Mouse (Mus musculus): ENCODE measurements around the gene Tmcc2. TPM values are rescaled to one million over a fixed set of nuclear protein-coding genes. Genes with fewer than 3 reads are reported as not detected.

The Tmcc2 gene
- total RNA-seq, 2 experiments from 2014 or later: 178 to 192 TPM

DNA sequence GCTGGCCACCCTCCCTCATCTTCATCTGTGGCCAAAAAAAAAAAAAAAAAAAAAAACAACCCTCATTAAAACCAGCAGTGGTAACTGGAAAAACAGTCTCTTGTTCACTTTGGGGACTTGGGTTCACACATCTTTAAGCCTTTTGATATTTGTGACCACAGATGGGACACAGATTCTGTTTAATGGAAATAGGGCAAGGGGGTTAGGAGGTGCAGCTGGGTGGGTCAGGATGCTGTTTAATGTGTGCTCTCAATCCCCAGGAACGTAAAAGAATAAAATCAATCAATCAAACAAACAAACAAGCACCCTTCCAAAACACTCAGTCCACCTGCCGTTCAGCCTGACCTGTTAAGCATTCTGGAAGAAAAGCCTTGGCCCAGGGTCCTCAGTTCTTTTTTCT lies 57.9 kb downstream of the Tmcc2 start:
- Histone ChIP-seq H3K4me3 (no peak overlapping the region), H3K27ac (no peak overlapping the region)
- intact Hi-C loops (cut with DNase I): no loop called here
- DNase-seq (ENCODE audit: extremely low spot score in 1 of 2, low spot score in 2 of 2): no peak
- no peak for TF ChIP-seq CTCF (IDR thresholded peaks at IDR 0.05)

DNA sequence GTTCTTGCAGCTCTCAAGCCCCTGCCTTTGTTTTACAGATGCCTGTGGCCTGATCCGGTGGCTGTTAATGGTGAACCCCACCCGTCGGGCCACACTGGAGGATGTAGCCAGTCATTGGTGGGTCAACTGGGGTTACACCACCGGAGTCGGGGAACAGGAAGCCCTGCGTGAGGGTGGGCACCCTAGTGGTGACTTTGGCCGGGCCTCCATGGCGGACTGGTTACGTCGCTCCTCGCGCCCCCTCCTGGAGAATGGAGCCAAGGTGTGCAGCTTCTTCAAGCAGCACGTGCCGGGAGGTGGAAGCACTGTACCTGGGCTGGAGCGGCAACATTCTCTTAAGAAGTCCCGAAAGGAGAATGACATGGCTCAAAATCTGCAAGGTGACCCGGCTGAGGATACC lies 59.8 kb downstream of the Tmcc2 start:
- no peak for TF ChIP-seq CTCF (IDR thresholded peaks at IDR 0.05)
- Histone ChIP-seq H3K4me3 (no peak overlapping the region), H3K27ac (no peak overlapping the region)
- no peak for DNase-seq (ENCODE audit: extremely low spot score in 1 of 2, low spot score in 2 of 2)
- intact Hi-C loops (cut with DNase I): no loop called here

DNA sequence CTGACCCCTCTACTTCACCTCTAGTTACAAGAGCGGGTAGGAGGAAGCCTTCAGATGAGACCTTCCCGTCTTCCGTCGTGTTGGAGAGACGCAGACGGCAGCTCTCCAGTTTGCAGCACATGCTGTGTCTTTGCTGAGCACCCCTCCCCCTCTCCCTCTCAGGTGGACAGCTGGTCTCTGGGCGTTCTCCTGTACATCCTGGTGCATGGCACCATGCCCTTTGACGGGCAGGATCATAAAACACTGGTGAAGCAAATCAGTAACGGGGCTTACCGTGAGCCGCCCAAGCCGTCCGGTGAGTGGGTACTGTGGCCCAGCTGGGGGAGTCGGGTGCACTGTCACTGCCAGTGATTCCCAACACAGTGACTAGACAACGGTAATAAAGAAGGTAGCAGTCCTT lies 60.7 kb downstream of the Tmcc2 start:
- TF ChIP-seq CTCF (IDR thresholded peaks at IDR 0.05): no peak
- intact Hi-C loops (cut with DNase I): no loop called here
- no peak overlapping the region for H3K4me3 ChIP-seq
- DNase-seq (ENCODE audit: extremely low spot score in 1 of 2, low spot score in 2 of 2): no peak
- no peak overlapping the region for H3K27ac ChIP-seq

DNA sequence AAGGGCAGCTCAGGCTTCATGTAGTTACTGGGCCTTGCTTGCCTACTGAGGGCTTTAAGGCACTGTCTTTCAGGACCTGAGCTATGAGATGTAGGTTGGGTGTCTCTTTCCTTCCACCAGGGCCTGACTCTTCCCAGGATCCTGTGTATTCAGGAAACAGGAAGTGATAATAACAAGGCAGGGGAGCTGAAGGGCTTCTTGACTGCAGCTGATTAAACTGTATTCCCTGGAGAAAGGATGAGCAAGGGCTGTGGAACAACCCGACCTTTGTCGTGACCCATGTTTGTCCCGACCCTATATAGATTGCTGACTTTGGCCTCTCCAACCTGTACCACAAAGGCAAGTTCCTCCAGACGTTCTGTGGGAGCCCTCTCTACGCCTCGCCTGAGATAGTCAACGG lies 61.4 kb downstream of the Tmcc2 start:
- no peak overlapping the region for H3K27ac ChIP-seq
- no peak overlapping the region for H3K4me3 ChIP-seq
- intact Hi-C loops (cut with DNase I): no loop called here
- no peak for DNase-seq (ENCODE audit: extremely low spot score in 1 of 2, low spot score in 2 of 2)
- no peak for TF ChIP-seq CTCF (IDR thresholded peaks at IDR 0.05)

DNA sequence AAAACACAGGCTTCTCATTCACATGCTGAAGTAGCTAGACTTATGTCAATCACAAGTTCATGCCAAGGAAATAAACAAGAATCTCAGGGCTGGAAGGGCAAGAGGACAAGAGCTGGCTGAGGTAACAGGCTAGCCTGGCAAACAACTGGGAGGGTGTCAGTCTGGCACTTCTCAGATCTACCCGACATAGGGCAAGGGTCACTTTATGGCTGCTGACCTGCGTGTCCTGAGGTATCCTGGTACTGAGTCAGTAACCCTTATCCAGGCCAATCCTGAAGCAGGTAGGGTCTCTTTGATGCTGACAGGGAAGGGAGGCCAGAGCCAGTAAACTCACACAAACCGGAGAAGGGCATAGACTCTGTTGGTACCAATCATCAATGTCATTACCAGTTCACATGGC lies 62.5 kb downstream of the Tmcc2 start:
- no peak overlapping the region for H3K4me3 ChIP-seq
- intact Hi-C loops (cut with DNase I): no loop called here
- TF ChIP-seq CTCF (IDR thresholded peaks at IDR 0.05): no peak
- no peak overlapping the region for H3K27ac ChIP-seq
- DNase-seq (ENCODE audit: extremely low spot score in 1 of 2, low spot score in 2 of 2): no peak

DNA sequence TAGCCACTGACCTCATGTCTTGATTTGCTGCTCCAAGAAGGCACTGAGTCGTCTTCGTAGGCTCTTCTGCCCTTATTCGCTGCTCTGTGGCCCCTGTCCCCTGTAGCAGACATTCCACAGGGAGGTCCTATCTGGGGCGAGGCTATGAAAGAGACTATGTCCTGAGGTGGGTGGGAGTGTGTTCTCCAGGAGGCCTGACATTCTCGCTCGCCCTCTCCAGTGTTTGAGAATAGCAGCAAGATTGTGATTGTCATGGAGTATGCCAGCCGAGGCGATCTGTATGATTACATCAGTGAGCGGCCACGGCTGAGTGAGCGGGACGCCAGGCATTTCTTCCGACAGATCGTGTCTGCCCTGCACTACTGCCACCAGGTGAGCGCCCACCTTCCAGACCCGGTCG lies 63.6 kb downstream of the Tmcc2 start:
- intact Hi-C loops (cut with DNase I): no loop called here
- Histone ChIP-seq H3K4me3 (no peak overlapping the region), H3K27ac (no peak overlapping the region)
- DNase-seq (ENCODE audit: extremely low spot score in 1 of 2, low spot score in 2 of 2): no peak
- TF ChIP-seq CTCF (IDR thresholded peaks at IDR 0.05): no peak

DNA sequence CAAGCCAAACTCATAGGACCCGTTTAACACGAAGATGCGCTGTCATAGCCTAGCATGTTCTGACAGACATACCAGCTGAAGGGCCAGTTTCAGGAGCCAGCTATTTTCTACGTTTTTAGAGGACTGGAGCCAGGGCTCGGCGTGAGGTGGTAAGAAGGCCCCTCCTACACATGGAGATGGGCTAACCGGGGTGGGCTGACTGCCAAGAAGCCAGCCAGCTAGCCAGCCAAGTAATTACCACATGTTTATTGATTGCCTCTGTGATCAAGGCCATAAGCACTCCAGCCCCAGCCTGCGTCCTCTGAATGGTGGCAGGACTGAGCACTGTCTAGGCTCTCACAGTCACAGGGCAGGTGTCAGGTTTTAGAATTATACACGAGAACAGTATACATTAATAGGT lies 64.3 kb downstream of the Tmcc2 start:
- Histone ChIP-seq H3K27ac (no peak overlapping the region), H3K4me3 (no peak overlapping the region)
- DNase-seq (ENCODE audit: extremely low spot score in 1 of 2, low spot score in 2 of 2): no peak
- intact Hi-C loops (cut with DNase I): no loop called here
- TF ChIP-seq CTCF (IDR thresholded peaks at IDR 0.05): no peak

DNA sequence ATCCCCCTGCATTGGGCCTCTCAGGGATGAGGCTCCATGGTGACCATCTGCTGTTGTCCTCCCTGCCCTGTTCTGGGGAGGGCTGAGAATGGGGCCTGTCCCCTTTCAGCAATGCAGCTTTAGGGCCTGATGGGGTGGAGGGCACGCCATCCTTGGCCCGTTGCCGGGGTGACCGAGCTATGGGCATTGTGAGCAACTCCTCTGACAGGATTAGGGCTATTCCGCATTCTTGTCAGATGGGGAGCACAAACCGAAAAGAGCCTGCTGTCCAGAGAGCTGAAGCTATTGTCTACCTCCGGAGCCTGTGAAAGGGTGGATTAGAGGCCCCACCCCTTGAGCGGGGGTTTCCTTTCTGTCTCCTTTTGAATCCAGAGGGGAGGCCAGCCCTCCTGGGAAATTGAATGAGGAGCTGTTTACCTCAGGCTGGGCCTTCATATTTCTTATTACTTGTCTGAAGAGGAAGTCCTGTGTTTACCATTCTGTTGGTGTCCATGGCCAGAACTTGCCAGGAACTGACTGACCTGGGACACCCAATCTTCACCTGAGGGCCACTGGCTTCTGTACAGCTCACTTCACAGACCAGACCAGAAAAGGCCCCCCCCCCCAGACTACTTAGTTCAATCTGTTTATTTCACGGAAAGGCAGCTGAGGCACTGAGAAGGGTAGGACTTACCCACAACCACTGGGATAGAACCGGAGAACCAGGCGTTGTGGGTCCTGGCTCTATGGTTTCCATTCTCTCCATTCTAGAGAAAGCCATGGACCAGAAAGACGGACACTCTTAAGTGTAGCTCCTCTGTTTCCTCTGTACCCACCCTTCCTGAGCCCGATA lies 68.2 kb downstream of the Tmcc2 start:
- DNase-seq (ENCODE audit: extremely low spot score in 1 of 2, low spot score in 2 of 2): no peak
- H3K27ac ChIP-seq: no peak overlapping the region
- H3K4me3 ChIP-seq: no peak overlapping the region
- intact Hi-C loops (cut with DNase I): no loop called here
- no peak for TF ChIP-seq CTCF (IDR thresholded peaks at IDR 0.05)

DNA sequence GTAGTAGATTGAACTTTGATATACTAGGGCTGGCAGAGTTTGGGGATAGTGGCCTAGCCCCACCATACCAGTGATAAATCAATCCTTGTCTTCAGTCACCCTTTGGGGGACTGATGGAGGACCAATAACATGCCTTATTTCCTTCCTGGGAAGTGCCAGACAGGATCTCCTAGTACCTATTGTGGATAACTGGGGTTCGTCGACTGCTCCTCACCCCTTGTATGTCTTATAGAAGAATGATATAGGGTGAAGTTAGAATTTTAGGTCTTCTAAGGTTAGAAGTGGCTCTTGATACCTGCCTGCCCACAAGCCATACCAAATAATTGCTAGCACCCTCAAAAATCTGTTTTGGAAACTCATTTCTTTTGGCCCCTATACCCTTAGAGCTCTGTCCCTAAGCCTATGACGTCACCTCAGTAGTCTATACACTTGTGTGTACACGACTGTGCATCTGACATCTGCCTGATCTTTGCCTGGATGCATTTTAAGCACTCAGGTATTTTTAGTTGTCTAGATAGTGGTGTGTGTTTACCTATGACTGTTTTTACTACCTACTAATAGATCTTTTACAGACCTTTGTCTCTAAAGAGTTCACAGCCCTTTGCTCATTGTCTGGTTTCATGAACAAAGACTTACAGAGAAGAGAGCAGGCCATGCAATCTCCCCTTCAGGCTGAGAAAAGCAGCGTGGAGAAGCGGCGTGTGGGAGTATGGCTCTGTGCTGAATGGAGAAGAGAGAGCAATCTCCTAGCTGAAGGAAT lies 69.1 kb downstream of the Tmcc2 start:
- intact Hi-C loops (cut with DNase I): no loop called here
- no peak for DNase-seq (ENCODE audit: extremely low spot score in 1 of 2, low spot score in 2 of 2)
- no peak overlapping the region for H3K4me3 ChIP-seq
- no peak for TF ChIP-seq CTCF (IDR thresholded peaks at IDR 0.05)
- H3K27ac ChIP-seq: no peak overlapping the region

DNA sequence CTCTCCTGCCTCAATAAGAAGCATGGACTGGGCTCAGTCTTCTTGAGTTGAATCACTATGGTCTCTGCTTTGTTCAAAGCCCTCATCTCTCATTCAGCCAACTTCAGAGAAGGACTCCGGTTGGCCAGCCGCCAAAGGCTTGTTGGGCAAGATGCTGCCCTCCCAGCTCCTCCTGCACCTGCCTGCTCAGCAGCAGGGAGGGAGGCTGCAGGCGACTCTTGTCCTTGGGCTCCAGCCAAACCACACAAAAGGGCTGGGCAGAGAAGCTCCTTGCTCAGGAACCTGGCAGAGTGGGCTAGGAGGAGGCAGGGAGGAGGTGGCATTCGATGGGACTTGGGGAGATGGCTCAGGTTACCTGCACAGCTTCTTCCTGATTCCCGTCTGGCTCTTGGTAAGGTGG lies 71.8 kb downstream of the Tmcc2 start:
- DNase-seq (ENCODE audit: extremely low spot score in 1 of 2, low spot score in 2 of 2): no peak
- TF ChIP-seq CTCF (IDR thresholded peaks at IDR 0.05): no peak
- Histone ChIP-seq H3K27ac (no peak overlapping the region), H3K4me3 (no peak overlapping the region)
- intact Hi-C loops (cut with DNase I): no loop called here

DNA sequence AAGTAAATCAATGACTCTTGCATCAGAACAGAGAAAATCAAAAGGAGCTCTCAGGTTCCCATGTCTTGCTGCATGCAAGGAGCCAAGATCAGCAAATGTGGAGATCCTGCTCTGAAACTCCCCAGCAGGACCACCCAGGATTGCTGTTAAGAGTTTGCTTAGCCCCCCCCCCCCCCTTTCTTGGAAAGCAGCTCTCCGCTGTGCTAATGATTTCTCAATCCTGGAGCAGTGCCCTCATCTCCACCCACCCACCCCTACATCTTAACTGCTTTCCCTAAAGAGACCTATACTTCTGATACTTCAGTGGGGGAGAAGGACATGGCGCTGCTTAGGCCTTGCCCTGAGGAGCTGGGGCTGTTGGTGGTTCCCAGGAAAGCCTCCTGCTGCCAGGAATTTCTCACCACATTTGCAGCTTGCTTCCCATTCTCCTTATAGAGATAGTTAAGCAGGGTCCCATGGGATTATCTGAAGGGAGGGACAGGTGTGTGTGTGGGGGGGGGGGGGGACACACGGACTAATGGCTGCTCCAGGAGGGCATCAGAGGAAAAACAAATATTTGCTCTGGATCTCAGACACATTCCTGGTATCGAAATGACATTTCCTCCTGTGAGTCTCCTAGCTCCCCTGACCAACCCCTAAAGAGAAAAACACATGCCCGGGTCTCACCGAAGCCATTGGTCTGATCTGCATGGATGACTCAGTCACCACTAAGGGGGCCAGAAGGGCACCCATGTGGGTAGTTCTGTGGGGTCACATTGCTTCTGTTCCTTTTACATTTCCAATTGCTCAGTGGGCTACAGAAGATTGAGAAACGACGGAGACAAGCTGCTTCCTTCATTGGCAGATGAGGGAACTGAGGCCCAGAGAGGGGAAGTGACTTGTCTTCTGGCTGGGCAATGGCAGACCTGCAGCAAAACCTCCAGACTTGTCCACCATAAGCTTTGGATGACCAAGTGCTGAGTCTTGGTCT lies 72.9 kb downstream of the Tmcc2 start:
- Histone ChIP-seq H3K4me3 (no peak overlapping the region), H3K27ac (no peak overlapping the region)
- DNase-seq (ENCODE audit: extremely low spot score in 1 of 2, low spot score in 2 of 2): no peak
- TF ChIP-seq CTCF (IDR thresholded peaks at IDR 0.05): no peak
- intact Hi-C loops (cut with DNase I): no loop called here

DNA sequence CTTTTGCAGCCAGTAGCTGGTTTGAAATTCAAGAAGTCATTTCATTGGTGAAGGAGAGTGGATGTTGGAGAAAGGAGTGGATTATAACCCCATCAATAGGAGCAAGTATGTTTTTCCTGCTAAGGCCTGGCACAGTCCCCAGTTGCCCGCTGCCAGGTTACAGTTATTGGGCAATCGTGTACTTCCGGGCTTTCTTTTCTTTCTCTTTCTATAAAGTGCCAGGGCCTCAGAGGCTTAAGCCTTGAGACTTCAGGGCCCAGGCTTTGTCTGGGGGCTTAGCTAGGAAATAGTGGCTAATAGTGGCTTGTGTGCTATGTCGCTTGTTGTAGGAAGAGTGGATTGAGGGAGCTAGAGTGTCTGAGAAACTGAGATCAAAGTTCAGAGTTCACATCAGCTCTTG lies 73.7 kb downstream of the Tmcc2 start:
- DNase-seq (ENCODE audit: extremely low spot score in 1 of 2, low spot score in 2 of 2): no peak
- Histone ChIP-seq H3K4me3 (no peak overlapping the region), H3K27ac (no peak overlapping the region)
- no peak for TF ChIP-seq CTCF (IDR thresholded peaks at IDR 0.05)
- intact Hi-C loops (cut with DNase I): no loop called here
